Mouse (Mus musculus) lung, postnatal 0 days (tissue): ENCODE measurements around the gene Cnih3.

Experiments used
- CTCF ChIP-seq: IDR thresholded peaks from 2 replicates; pipeline ENCODE4 v1.5.1; 2016; ENCODE audit warnings: antibody characterized with exemption, mild to moderate bottlenecking
- EP300 ChIP-seq: IDR thresholded peaks from 2 replicates; pipeline ENCODE4 v1.6.1; 2016; ENCODE audit warnings: antibody characterized with exemption, mild to moderate bottlenecking, control low read depth

- no peak for TF ChIP-seq CTCF
- TF ChIP-seq EP300, result no peak
Observed at GRCm38 (mm10) chr1:181503471-181503870, 151.0 kb downstream of the Cnih3 start.
